Mouse (Mus musculus) left cerebral cortex, postnatal 36 days (tissue): ENCODE data around the gene Sash1. TPM values are rescaled to one million over a fixed set of nuclear protein-coding genes. Genes with fewer than 3 reads are reported as not detected.
"Not testable (repeated sequence)": the region's sequence is repeated elsewhere in the genome, so short reads cannot be mapped to it uniquely, and the experiment has no call there.

Source experiments
- DNase-seq, 2 experiments: peaks; one replicate each; pipeline ENCODE4 v3.0.0; 2021 to 2022; ENCODE audit warnings: low spot score in 2 of 2, mixed read lengths in 1 of 2
- intact Hi-C: fragments of 180-260 bp; cut with DNase I; formaldehyde crosslinking; loops from one replicate; pipeline ENCODE4 v1.15.1; 2025
- total RNA-seq, 2 experiments: library from RNA; stranded (reverse); gene quantifications; 2 replicates each; pipeline ENCODE4 v1.2.3; 2021

Sash1 gene
- total RNA-seq, 2 experiments from 2014 or later = 47.9 to 50.6 TPM

- no peak for DNase-seq
- intact Hi-C loops = no loop called here
Observed at GRCm38 (mm10) chr10:8729387-8730337, 156.2 kb downstream of the Sash1 start.

- no peak for DNase-seq
- intact Hi-C loops = loop anchor here (5.0 to 10.0 kb wide), 3 partner anchors 37 to 835 kb away; no protein-coding TSS in a partner anchor
Observed at GRCm38 (mm10) chr10:8719345-8719744, 166.5 kb downstream of the Sash1 start.

GRCm38 (mm10) chr10:8718831-8719230, 167.0 kb downstream of the Sash1 start:
- intact Hi-C loops = loop anchor here (5.0 to 10.0 kb wide), 3 partner anchors 37 to 834 kb away; no protein-coding TSS in a partner anchor
- DNase-seq = no peak

GRCm38 (mm10) chr10:8717171-8717570, 168.7 kb downstream of the Sash1 start:
- no peak for DNase-seq
- intact Hi-C loops = loop anchor here (5.0 to 10.0 kb wide), 3 partner anchors 35 to 832 kb away; no protein-coding TSS in a partner anchor

- intact Hi-C loops = loop anchor here (2.0 to 10.0 kb wide), 4 partner anchors 33 to 831 kb away; no protein-coding TSS in a partner anchor
- peak; percentile 66 to 73 for DNase-seq
Observed at GRCm38 (mm10) chr10:8715679-8716284, 170.1 kb downstream of the Sash1 start.

- DNase-seq, intact Hi-C loops: not testable (repeated sequence)
Observed at GRCm38 (mm10) chr10:8696636-8697035, 189.2 kb downstream of the Sash1 start.

GRCm38 (mm10) chr10:8693996-8694500, 191.8 kb downstream of the Sash1 start:
- DNase-seq = no peak
- intact Hi-C loops = no loop called here

GRCm38 (mm10) chr10:8693561-8693960, 192.3 kb downstream of the Sash1 start:
- intact Hi-C loops = no loop called here
- no peak for DNase-seq

- intact Hi-C loops = no loop called here
- DNase-seq = no peak
Observed at GRCm38 (mm10) chr10:8692531-8692930, 193.3 kb downstream of the Sash1 start.

GRCm38 (mm10) chr10:8686219-8686618, 199.7 kb downstream of the Sash1 start:
- DNase-seq = no peak
- intact Hi-C loops = no loop called here

GRCm38 (mm10) chr10:8685269-8685668, 200.6 kb downstream of the Sash1 start:
- intact Hi-C loops = no loop called here

GRCm38 (mm10) chr10:8682900-8683299, 203.0 kb downstream of the Sash1 start:
- intact Hi-C loops = loop anchor here (5.0 kb wide), 2 partner anchors 34 to 361 kb away; no protein-coding TSS in a partner anchor
- peak; percentile 19 to 38 for DNase-seq

More at GRCm38 (mm10) chr10:8685269-8685668, 200.6 kb downstream of the Sash1 start:
- DNase-seq = no peak

- DNase-seq = no peak
- intact Hi-C loops = loop anchor here (5.0 kb wide), 2 partner anchors 35 to 360 kb away; no protein-coding TSS in a partner anchor
Observed at GRCm38 (mm10) chr10:8682341-8682740, 203.5 kb downstream of the Sash1 start.

- intact Hi-C loops = no loop called here
- no peak for DNase-seq
Observed at GRCm38 (mm10) chr10:8676722-8677121, 209.1 kb downstream of the Sash1 start.
